Mouse (Mus musculus): ENCODE data around the gene Fam83c. TPM values are rescaled to one million over a fixed set of nuclear protein-coding genes. Genes with fewer than 3 reads are reported as not detected.

Gene Fam83c
- polyA plus RNA-seq, 1 experiment from 2014 or later = 0.23 TPM

GRCm38 (mm10) chr2:155798613-155799012, 36.0 kb downstream of the Fam83c start:
- no peak overlapping the region for H3K4me3 ChIP-seq (ENCODE audit: low read depth, low read length)
- H3K27ac ChIP-seq (ENCODE audit: low read depth) = no peak overlapping the region
- ATAC-seq (replicated peaks; ENCODE audit: low FRiP score, low TSS enrichment, low read depth) = no peak
- no peaks in the 10 kb centered on the region for H3K27me3 ChIP-seq (replicated peaks; ENCODE audit: control insufficient read depth, insufficient read depth, low read length)
- no peak for DNase-seq (ENCODE audit: low spot score)
- no peak overlapping the region for H3K4me2 ChIP-seq (ENCODE audit: low read length)
- no peaks in the 10 kb centered on the region for H3K4me1 ChIP-seq (replicated peaks; ENCODE audit: control insufficient read depth, insufficient read depth, low read length)
- no peaks in the 10 kb centered on the region for H3K9me3 ChIP-seq (ENCODE audit: control insufficient read depth, low read length)
- no peak overlapping the region for H3K9ac ChIP-seq (ENCODE audit: low read length)
- H3K36me3 ChIP-seq (ENCODE audit: control insufficient read depth, insufficient read depth, low read length) = no peaks in the 10 kb centered on the region
- WGBS = 62% methylated on average over 3 of the region's 3 CpGs

- no peak overlapping the region for H3K4me2 ChIP-seq (ENCODE audit: low read length)
- ATAC-seq (replicated peaks; ENCODE audit: low FRiP score, low TSS enrichment, low read depth) (no peak), DNase-seq (ENCODE audit: low spot score) (no peak)
- H3K27ac ChIP-seq (ENCODE audit: low read depth) = no peak overlapping the region
- H3K4me1 ChIP-seq (replicated peaks; ENCODE audit: control insufficient read depth, insufficient read depth, low read length) = no peaks in the 10 kb centered on the region
- no peaks in the 10 kb centered on the region for H3K9me3 ChIP-seq (ENCODE audit: control insufficient read depth, low read length)
- WGBS = 84% methylated on average over 12 of the region's 12 CpGs
- no peaks in the 10 kb centered on the region for H3K36me3 ChIP-seq (ENCODE audit: control insufficient read depth, insufficient read depth, low read length)
- H3K27me3 ChIP-seq (replicated peaks; ENCODE audit: control insufficient read depth, insufficient read depth, low read length) = no peaks in the 10 kb centered on the region
- no peak overlapping the region for H3K4me3 ChIP-seq (ENCODE audit: low read depth, low read length)
- no peak overlapping the region for H3K9ac ChIP-seq (ENCODE audit: low read length)
Observed at GRCm38 (mm10) chr2:155794674-155795445, 39.8 kb downstream of the Fam83c start.

GRCm38 (mm10) chr2:155792899-155793298, 41.8 kb downstream of the Fam83c start:
- no peak overlapping the region for H3K4me2 ChIP-seq (ENCODE audit: low read length)
- no peaks in the 10 kb centered on the region for H3K9me3 ChIP-seq (ENCODE audit: control insufficient read depth, low read length)
- no peak overlapping the region for H3K27ac ChIP-seq (ENCODE audit: low read depth)
- no peaks in the 10 kb centered on the region for H3K4me1 ChIP-seq (replicated peaks; ENCODE audit: control insufficient read depth, insufficient read depth, low read length)
- H3K4me3 ChIP-seq (ENCODE audit: low read depth, low read length) = no peak overlapping the region
- ATAC-seq (replicated peaks; ENCODE audit: low FRiP score, low TSS enrichment, low read depth) = no peak
- no peaks in the 10 kb centered on the region for H3K36me3 ChIP-seq (ENCODE audit: control insufficient read depth, insufficient read depth, low read length)
- no peak for DNase-seq (ENCODE audit: low spot score)
- no peak overlapping the region for H3K9ac ChIP-seq (ENCODE audit: low read length)
- no peaks in the 10 kb centered on the region for H3K27me3 ChIP-seq (replicated peaks; ENCODE audit: control insufficient read depth, insufficient read depth, low read length)
- WGBS = 33% methylated on average over 12 of the region's 12 CpGs

GRCm38 (mm10) chr2:155787949-155788931, 46.4 kb downstream of the Fam83c start:
- ATAC-seq (replicated peaks; ENCODE audit: low FRiP score, low TSS enrichment, low read depth) (no peak), DNase-seq (ENCODE audit: low spot score) (no peak)
- Histone ChIP-seq H3K4me1 (replicated peaks; ENCODE audit: control insufficient read depth, insufficient read depth, low read length) (no peaks in the 10 kb centered on the region), H3K4me3 (ENCODE audit: low read depth, low read length) (no peak overlapping the region), H3K9me3 (ENCODE audit: control insufficient read depth, low read length) (no peaks in the 10 kb centered on the region), H3K36me3 (ENCODE audit: control insufficient read depth, insufficient read depth, low read length) (no peaks in the 10 kb centered on the region), H3K4me2 (ENCODE audit: low read length) (no peak overlapping the region), H3K9ac (ENCODE audit: low read length) (no peak overlapping the region), H3K27ac (ENCODE audit: low read depth) (no peak overlapping the region), H3K27me3 (replicated peaks; ENCODE audit: control insufficient read depth, insufficient read depth, low read length) (no peaks in the 10 kb centered on the region)
- WGBS = 64% methylated on average over 18 of the region's 18 CpGs

DNA sequence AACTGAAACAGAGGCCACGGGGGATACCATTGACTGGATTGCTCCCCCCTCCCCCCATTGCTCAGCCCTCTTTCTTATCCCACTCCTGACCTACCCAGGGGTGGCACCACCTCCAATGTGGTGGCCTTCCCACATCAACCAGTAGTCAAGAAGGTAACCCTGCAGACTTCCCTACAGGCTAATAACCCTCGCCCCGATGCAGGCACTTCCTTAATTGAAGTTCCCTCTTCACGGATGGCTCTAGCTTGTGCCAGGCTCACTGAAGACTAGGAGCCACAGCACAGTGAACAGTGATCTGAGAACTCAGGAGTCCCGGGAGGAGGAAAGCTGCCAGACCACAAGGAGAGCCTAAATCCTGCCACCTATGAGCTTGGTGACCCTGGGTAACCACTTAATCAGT, 47.7 kb downstream of the Fam83c start:
- Histone ChIP-seq H3K4me2 (ENCODE audit: low read length) (no peak overlapping the region), H3K9me3 (ENCODE audit: control insufficient read depth, low read length) (no peaks in the 10 kb centered on the region), H3K36me3 (ENCODE audit: control insufficient read depth, insufficient read depth, low read length) (no peaks in the 10 kb centered on the region), H3K9ac (ENCODE audit: low read length) (no peak overlapping the region), H3K27me3 (replicated peaks; ENCODE audit: control insufficient read depth, insufficient read depth, low read length) (no peaks in the 10 kb centered on the region), H3K4me1 (replicated peaks; ENCODE audit: control insufficient read depth, insufficient read depth, low read length) (no peaks in the 10 kb centered on the region), H3K27ac (ENCODE audit: low read depth) (no peak overlapping the region), H3K4me3 (ENCODE audit: low read depth, low read length) (no peak overlapping the region)
- no peak for ATAC-seq (replicated peaks; ENCODE audit: low FRiP score, low TSS enrichment, low read depth)
- 67% methylated on average over 5 of the region's 5 CpGs for WGBS
- DNase-seq (ENCODE audit: low spot score) = no peak

DNA sequence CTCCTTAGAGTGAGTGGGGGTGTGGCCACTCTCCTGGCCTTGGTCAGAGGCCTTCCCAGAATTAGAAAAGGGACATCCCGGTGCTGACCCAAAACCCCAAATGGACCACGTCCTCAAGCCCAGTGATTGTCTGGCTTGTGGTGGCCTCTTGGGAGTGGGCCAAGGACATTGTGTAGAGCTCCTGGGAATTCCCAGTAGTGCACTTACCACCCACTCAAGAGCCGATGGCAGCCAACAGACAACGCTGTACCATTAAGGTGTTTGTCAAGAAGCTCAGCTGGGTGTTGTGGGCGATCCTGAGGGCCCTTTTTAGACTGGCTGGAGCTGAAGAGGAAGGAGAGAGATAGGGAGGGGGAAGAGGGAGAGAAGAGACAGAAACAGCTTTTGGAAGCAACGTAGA, 50.1 kb downstream of the Fam83c start:
- no peaks in the 10 kb centered on the region for H3K9me3 ChIP-seq (ENCODE audit: control insufficient read depth, low read length)
- ATAC-seq (replicated peaks; ENCODE audit: low FRiP score, low TSS enrichment, low read depth) = no peak
- 74% methylated on average over 6 of the region's 6 CpGs for WGBS

GRCm38 (mm10) chr2:155779506-155779905, 55.1 kb downstream of the Fam83c start:
- H3K36me3 ChIP-seq (ENCODE audit: control insufficient read depth, insufficient read depth, low read length) = no peaks in the 10 kb centered on the region
- 83% methylated on average over 3 of the region's 3 CpGs for WGBS
- H3K9ac ChIP-seq (ENCODE audit: low read length) = no peak overlapping the region
- H3K27me3 ChIP-seq (replicated peaks; ENCODE audit: control insufficient read depth, insufficient read depth, low read length) = peaks cover 31% of the 10 kb centered on the region
- H3K4me3 ChIP-seq (ENCODE audit: low read depth, low read length) = no peak overlapping the region
- H3K4me2 ChIP-seq (ENCODE audit: low read length) = no peak overlapping the region
- H3K4me1 ChIP-seq (replicated peaks; ENCODE audit: control insufficient read depth, insufficient read depth, low read length) = peaks cover 8% of the 10 kb centered on the region; the same call in 1 of the 2 replicates
- ATAC-seq (replicated peaks; ENCODE audit: low FRiP score, low TSS enrichment, low read depth) (no peak), DNase-seq (ENCODE audit: low spot score) (no peak)
- H3K9me3 ChIP-seq (ENCODE audit: control insufficient read depth, low read length) = no peaks in the 10 kb centered on the region
- H3K27ac ChIP-seq (ENCODE audit: low read depth) = no peak overlapping the region

More for the DNA sequence above, 50.1 kb downstream of the Fam83c start:
- Histone ChIP-seq H3K36me3 (ENCODE audit: control insufficient read depth, insufficient read depth, low read length) (no peaks in the 10 kb centered on the region), H3K4me1 (replicated peaks; ENCODE audit: control insufficient read depth, insufficient read depth, low read length) (no peaks in the 10 kb centered on the region), H3K9ac (ENCODE audit: low read length) (no peak overlapping the region), H3K27me3 (replicated peaks; ENCODE audit: control insufficient read depth, insufficient read depth, low read length) (0 out of 2 replicates have a peak, but pooled peaks cover 2% of the 10 kb centered on the region), H3K4me3 (ENCODE audit: low read depth, low read length) (no peak overlapping the region), H3K27ac (ENCODE audit: low read depth) (no peak overlapping the region), H3K4me2 (ENCODE audit: low read length) (no peak overlapping the region)
- no peak for DNase-seq (ENCODE audit: low spot score)

- no peak overlapping the region for H3K4me2 ChIP-seq (ENCODE audit: low read length)
- ATAC-seq (replicated peaks; ENCODE audit: low FRiP score, low TSS enrichment, low read depth) = no peak
- 43% methylated on average over 7 of the region's 7 CpGs for WGBS
- peaks cover 35% of the 10 kb centered on the region for H3K27me3 ChIP-seq (replicated peaks; ENCODE audit: control insufficient read depth, insufficient read depth, low read length)
- H3K9me3 ChIP-seq (ENCODE audit: control insufficient read depth, low read length) = no peaks in the 10 kb centered on the region
- no peak for DNase-seq (ENCODE audit: low spot score)
- no peak overlapping the region for H3K9ac ChIP-seq (ENCODE audit: low read length)
- H3K36me3 ChIP-seq (ENCODE audit: control insufficient read depth, insufficient read depth, low read length) = no peaks in the 10 kb centered on the region
- H3K4me3 ChIP-seq (ENCODE audit: low read depth, low read length) = no peak overlapping the region
- no peak overlapping the region for H3K27ac ChIP-seq (ENCODE audit: low read depth)
- H3K4me1 ChIP-seq (replicated peaks; ENCODE audit: control insufficient read depth, insufficient read depth, low read length) = peaks cover 8% of the 10 kb centered on the region; the same call in 1 of the 2 replicates
Observed at GRCm38 (mm10) chr2:155779066-155779465, 55.6 kb downstream of the Fam83c start.
